Mouse (Mus musculus): ENCODE data around the gene P4hb.
"Not testable (repeated sequence)": the region's sequence is repeated elsewhere in the genome, so short reads cannot be mapped to it uniquely, and the experiment has no call there.

P4hb gene

DNA sequence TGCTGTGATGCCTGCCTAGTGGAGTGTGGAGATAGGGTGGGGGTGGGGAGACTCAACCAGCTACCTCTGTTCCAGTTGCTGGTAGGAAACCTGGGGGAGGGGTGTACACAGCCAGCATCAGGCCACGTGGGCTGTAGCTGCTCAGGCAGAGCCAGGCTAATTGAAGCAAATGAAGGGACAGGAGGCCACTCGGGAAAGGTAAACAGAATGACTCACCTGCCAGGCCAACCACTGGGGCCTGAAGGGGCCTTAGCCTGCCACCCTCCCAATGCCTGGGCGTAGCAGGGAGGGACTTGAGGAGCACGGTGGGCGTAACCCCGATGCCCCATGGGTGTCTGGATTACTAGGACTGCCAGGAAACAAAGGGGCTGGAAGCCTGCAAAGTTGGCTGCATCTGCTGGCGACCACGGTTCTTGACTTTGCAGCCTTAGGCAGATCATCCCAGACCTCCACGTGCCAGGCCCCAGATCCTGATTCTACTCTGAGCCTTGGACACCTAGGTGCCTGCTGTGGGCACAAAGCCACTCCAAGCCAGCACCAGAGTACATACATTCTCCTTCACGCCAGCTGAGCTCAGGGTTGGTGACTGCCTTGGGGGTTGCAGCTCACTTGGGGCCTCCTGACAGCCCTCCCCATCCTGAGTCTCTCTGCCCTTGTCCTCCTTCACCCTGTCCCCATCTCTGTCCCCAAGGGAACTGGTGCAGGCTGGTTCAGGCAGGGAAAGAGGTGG, 33.6 kb downstream of the P4hb start:
- peak in 1 of 2 experiments; percentile 61 for DNase-seq (ENCODE audit: low spot score in 2 of 2)

DNA sequence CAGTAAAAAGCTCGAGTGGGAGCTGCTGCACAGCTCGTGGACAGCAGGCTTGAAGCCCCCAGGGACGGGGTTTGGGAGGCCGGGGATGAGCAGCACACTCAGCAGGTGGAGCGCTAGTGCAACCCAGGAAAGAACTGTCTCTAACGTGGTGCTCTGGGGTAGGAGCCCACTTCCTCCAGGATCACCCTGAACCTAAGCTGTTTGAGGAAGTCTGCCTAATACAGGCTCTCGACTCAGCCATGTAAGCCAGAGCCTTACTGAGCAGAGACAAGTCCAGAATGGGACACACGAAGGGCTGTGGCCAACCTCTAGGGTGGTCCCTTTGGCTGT, 34.1 kb downstream of the P4hb start:
- DNase-seq (ENCODE audit: low spot score in 2 of 2): peak in 1 of 2 experiments; percentile 60

DNA sequence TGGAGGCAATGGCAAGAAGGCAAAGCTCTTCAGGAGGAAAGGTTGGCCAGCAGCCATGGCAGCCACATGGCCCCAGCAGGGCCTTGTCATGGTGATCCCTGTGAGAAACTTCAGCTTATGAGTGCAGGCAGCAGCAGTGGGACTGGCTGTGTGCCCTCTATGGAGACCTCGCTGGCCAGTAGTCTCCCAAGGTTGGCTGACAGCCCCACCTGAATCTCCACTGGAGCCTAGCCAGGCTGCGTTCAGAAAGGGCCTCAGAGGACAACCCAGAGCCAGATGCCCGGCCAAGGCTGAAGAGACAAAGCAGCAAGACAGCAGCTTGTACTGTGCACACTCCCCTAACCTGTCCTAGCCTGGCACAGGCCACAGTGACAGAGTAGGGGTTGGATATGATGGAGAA, 34.6 kb downstream of the P4hb start:
- DNase-seq (ENCODE audit: low spot score in 2 of 2): peak in 1 of 2 experiments; percentile 62

DNA sequence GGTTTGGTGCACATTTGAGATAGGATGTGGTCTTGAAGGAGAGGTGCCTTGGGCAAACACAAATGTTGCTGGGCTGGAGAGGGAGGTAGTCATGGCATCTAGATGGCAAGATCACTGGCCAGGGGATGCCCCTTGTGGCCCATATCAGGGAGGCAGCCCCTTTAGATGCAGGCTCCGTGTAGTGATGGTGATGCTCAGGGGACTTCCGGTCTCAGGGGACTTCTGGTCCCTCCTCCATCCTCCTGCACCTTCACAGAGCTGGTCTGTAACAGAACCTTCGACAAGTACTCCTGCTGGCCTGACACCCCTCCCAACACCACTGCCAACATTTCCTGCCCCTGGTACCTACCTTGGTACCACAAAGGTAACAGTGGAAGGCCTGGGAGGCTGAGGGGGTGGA, 37.2 kb downstream of the P4hb start:
- DNase-seq (ENCODE audit: low spot score in 2 of 2): no peak

DNA sequence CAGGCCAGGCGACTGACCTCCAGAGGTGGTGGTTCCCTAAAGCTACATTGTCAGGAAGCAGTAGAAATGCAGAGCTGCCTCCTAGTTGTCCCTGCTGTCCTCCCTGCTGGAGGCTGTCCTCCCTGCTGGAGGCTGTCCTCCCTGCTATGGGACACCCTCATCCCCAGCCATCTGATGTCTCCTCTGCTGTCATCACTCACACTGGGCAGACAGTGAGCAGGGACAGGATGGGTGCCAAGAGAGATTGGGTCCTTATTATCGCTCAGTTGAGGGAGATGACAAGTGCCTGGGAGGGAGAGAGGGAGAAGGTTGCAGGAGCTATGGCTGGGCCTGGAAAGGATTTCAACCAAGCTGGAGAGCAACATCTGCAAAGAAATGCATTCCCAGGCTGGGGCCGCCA, 37.9 kb downstream of the P4hb start:
- no peak for DNase-seq (ENCODE audit: low spot score in 2 of 2)

DNA sequence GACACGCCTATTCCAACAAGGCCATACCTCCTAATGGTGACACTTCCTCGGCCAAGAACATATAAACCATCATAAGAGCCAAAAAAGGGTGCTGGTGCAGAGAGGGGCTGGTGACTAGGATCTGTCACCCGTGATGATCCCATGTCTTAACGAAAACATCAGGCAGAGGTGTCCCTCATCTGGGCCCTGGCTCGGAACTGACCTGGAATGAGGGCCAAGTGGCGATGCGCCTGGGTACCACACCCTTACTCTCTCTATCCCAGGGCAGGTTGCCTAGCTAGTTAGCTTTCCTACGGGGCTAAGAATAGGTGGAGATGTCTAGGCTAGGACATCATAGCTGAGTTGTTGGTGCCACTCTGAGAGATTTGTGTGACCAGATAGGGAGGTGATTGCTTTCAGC, 39.0 kb downstream of the P4hb start:
- DNase-seq (ENCODE audit: low spot score in 2 of 2): no peak

DNA sequence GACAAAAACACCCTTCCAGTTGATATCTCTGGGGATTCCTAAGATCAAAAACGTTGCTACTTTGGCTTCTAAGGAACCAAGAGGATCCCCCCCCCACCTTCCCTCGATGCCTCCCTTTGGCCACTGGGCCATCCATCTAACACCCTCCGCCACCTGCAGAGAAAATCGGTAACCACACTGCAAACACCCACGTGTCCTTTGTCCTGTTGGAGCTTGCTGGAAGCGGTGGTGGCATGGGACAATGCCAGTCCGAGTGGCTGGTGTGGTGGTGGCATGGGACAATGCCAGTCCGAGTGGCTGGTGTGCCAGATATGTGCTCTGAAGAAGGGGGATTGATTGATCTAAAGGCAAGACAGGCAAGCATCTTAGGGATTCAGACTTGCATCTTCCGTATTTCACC, 41.4 kb downstream of the P4hb start:
- no peak for DNase-seq (ENCODE audit: low spot score in 2 of 2)

GRCm38 (mm10) chr11:120530085-120530964, 42.7 kb downstream of the P4hb start, which contains the start of gene Gcgr:
Gcgr (plus strand) TSS chr11:120530699.
- peak in 1 of 2 experiments; percentile 65 for DNase-seq (ENCODE audit: low spot score in 2 of 2)

DNA sequence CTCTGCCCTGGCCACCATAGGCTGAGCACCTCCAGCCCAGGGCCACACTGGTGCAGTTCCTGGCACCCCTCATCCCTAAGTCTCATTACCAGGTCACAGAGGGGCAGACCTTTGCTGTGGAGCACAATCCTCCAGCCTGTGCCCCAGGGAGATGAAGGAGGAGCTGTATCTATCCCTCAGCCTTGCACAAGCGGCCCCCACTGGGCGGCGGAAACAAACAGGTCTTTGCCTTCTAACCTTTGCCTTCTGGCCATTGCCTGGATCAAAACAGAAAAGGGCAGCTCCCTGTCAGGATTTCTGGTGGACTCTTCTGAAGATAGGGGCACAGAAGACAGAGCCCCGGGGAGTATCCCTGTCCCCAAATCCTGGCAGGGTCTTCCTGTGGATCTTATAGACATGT, 44.1 kb downstream of the P4hb start:
- no peak for DNase-seq (ENCODE audit: low spot score in 2 of 2)

DNA sequence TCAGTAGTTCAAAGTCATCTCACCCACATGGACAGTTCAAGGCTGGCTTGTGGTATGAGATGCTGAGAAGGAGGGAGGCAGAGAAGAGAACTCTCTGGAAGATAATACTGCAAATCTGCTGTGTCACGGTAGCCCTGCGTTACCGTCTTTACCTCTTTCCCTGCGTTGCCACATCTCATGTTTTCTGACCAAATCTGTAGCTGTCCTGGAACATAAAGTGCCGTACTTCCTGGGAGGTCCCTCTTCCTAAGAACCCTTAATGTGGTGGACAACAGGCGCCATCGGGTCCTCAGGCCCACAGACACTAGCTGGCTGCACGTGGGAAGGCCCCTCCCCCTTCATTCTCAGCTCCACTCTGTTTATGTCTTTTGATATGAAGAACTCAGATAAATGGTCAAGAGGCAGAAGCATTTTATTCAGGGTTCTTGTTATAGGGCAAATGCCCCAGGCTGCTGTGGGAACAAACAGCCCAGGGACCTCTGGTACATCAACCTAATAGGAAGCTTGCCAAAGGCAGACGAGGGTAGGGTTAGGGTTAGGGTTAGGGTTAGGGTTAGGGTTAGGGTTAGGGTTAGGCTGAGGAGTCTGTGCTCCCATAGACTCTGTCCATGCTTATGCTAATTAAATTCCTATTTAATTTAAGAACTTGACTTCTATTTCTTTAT, 45.2 kb downstream of the P4hb start:
- no peak for DNase-seq (ENCODE audit: low spot score in 2 of 2)

DNA sequence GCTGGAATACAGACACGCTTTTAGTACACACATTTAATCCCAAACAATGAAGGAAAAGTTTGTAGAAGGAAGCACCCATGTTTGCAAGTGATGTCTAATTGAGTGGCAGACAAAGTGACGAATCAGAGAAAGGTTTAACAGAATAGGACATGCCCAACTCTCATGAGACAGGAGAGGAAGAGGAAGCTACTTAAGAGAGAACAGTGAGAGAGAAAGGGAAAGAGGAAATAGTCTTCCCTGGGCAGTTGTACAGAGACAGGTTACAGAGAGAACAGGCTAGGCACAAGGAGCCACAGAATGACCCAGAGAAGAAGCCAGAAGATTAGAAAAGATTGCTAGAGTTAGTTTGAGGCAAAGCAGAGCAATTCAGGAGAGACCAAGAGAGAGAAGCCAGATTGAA, 47.1 kb downstream of the P4hb start:
- DNase-seq (ENCODE audit: low spot score in 2 of 2): no peak

GRCm38 (mm10) chr11:120522581-120522980, 50.5 kb downstream of the P4hb start:
- no peak for DNase-seq (ENCODE audit: low spot score in 2 of 2)

DNA sequence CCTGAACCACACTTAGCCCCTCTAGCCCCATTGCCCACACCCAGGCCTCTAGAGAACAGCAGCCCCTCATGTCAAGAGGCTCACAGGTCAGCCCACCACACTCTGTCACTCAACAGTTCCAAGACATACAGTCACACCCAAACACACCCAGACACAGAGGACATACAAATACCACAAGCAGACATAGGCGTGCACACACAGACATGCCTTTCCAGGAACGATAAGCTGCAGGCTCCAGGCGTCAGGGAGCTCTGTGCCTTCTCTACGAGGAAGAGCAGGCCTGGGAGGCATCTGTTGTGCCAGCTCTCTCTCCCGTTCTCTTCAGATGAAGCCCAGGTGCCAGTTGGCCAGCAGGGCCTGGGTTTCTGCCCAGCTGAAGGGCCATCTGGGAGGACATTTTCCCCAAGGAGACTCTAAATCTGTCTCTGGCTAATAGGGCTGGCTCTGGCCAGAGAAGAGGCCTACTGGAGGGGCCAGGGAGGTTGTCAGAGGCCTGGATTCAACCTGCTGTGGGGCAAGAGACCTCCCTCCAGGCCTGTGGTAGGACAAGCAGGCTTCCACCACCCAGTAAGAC, 52.0 kb downstream of the P4hb start:
- no peak for DNase-seq (ENCODE audit: low spot score in 2 of 2)

- DNase-seq (ENCODE audit: low spot score in 2 of 2): peak in 1 of 2 experiments; percentile 63
Measured at GRCm38 (mm10) chr11:120520498-120520897, 52.6 kb downstream of the P4hb start.

GRCm38 (mm10) chr11:120519738-120520137, 53.3 kb downstream of the P4hb start:
- peak in 1 of 2 experiments; percentile 66 for DNase-seq (ENCODE audit: low spot score in 2 of 2)

- peak in 1 of 2 experiments; percentile 55 for DNase-seq (ENCODE audit: low spot score in 2 of 2)
Measured at GRCm38 (mm10) chr11:120518558-120518957, 54.5 kb downstream of the P4hb start.

DNA sequence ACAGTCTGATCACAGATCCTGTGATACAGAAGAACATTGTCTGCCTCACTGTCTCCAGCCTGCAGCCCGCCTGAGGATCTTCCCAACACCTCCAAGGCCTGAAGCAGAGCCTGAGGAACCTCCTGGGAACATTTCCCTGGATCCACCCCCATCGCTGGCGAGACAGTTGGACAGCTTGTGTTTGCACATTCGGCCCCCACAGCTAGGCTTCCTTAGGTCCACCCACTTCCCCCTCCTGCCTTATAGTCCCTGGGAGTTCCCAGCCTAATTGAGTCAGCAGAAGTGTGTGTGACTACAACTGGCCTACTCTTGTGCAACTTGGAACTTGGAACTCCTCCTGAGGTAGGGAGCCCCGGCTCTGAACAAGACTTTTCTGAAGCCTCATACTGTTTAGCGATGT, 55.0 kb downstream of the P4hb start:
- no peak for DNase-seq (ENCODE audit: low spot score in 2 of 2)

DNA sequence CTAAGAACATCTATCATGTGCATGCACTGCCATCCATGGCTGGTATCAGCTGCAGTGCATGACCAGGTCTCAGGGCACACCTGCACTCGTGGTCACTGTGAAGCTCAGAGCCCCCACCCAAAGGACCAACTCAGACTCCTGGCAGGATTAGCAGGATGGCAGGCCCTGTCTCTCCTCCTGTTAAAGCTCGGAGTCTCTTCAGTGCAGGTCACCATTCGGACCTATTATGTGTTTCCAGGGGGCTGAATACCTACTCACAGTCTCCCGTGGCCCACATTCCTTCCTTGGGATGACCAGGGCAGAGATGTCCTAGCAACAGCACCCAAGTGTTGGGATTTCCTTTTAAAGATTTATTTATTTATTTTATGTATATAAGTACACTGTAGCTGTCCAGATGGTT, 55.9 kb downstream of the P4hb start:
- no peak for DNase-seq (ENCODE audit: low spot score in 2 of 2)

GRCm38 (mm10) chr11:120515611-120516010, 57.4 kb downstream of the P4hb start:
- DNase-seq (ENCODE audit: low spot score in 2 of 2): peak; percentile 84 to 96

DNA sequence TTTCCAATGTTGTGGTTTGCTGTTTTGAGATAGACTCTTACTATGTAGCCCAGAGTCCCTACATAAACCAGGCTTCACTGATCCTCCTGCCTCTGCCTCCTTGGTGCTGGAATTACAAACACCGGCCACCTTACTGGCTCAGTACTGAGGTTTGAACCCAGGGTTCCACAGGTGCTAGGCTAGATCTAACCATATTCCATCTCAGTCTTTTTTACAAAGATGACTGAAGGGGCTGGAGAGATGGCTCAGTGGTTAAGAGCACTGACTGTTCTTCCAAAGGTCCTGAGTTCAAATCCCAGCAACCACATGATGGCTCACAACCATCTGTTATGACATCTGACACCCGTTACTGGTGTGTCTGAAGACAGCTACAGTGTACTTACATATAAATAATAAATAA, 58.8 kb downstream of the P4hb start:
- DNase-seq (ENCODE audit: low spot score in 2 of 2): not testable (repeated sequence)

- DNase-seq (ENCODE audit: low spot score in 2 of 2): no peak
Measured at GRCm38 (mm10) chr11:120512790-120513453, 60.1 kb downstream of the P4hb start.

Measured in spleen, postnatal 4 days (tissue).